Mouse (Mus musculus): ENCODE measurements around the gene Il1b.

- TF ChIP-seq FOSL1 (IDR thresholded peaks at IDR 0.05; ENCODE audit: insufficient read depth, low read length, poor library complexity, severe bottlenecking): no peak
- no peak for TF ChIP-seq CTCF (IDR thresholded peaks at IDR 0.05; ENCODE audit: control insufficient read depth, insufficient read depth, insufficient read length)
- TF ChIP-seq USF1 (IDR thresholded peaks at IDR 0.05; ENCODE audit: low read depth): no peak
- no peak for TF ChIP-seq MYOG (IDR thresholded peaks at IDR 0.05; ENCODE audit: control insufficient read depth, extremely low read depth, insufficient read length)
- TF ChIP-seq MAX (IDR thresholded peaks at IDR 0.05): no peak
- no peak for TF ChIP-seq CEBPB (IDR thresholded peaks at IDR 0.05; ENCODE audit: low read depth)
- no peak for TF ChIP-seq MYOD1 (IDR thresholded peaks at IDR 0.05; ENCODE audit: control insufficient read depth, insufficient read length, low read depth)
Observed at GRCm38 (mm10) chr2:129413488-129413887, 42.5 kb upstream of the Il1b start.
